Mouse (Mus musculus): ENCODE data around the gene Rap1gap. TPM values are rescaled to one million over a fixed set of nuclear protein-coding genes. Genes with fewer than 3 reads are reported as not detected.

Gene Rap1gap
- polyA plus RNA-seq, 1 experiment from 2014 or later = 15.6 TPM

DNA sequence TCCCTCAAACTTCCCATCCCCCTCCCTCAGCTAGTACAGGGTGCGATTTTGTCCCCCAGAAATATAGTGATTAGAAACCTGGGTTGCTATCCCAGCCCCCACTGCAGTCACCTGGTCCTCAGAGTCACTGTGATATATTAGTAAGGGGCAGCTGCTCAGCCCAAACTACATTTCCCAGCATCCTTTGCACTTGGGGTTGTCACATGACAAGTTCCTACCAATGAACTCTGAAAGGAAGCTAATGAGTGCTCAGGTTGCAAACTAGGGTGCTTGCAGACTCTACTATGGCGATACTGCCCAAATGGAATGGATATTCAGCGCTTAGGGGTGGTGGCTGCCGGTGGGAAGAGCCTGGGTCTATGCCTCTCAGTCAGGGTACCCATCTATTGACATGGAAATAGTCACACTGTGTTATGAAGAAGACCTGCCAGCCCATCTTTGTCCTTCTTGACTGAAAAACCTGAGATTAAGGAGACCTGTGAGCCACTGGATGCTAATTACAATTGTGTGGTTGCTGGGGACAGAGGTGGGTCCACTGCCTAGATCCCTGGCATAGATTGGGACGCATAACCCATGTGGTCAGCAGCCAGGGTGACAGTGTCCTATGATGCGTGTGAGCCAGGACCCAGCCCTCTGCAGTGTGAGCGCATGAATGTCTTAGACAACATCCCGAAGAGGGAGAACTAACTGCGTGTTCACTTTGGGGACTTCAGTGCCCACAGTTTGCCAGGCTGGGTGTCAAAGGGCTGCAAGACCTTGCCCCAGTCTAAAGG, 74.8 kb downstream of the Rap1gap start:
- no peak for TF ChIP-seq CTCF (IDR thresholded peaks at IDR 0.05; ENCODE audit: low read depth)
- no peak for TF ChIP-seq EP300 (IDR thresholded peaks at IDR 0.05; ENCODE audit: low read depth)
- no peaks in the 10 kb centered on the region for H3K27me3 ChIP-seq (ENCODE audit: insufficient read depth, low read length)
- no peak overlapping the region for H3K4me2 ChIP-seq (ENCODE audit: low read depth, low read length)

DNA sequence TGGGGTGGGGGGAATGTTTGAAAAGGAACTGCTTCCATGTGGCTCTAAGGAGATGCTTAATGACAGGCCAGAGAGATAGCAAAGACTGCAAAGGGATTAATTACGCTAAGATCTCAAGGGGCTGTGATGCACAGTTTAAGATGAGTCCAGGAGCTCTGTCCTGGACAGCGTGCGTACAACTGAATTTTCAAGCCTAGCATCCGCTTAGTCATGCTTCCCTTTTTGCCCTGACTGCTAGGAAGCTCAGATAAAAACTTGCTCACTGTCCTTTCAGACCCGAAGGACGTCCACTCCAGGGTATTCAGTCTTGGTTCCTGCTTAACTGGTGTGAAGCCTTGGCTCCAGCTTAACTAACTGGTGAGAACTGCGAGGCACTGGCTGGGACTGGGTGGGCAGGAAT, 75.8 kb downstream of the Rap1gap start:
- Histone ChIP-seq H3K27me3 (ENCODE audit: insufficient read depth, low read length) (no peaks in the 10 kb centered on the region), H3K4me2 (ENCODE audit: low read depth, low read length) (no peak overlapping the region), H3K36me3 (replicated peaks; ENCODE audit: insufficient read depth, low read length) (0 out of 2 replicates have a peak, but pooled peaks cover 3% of the 10 kb centered on the region), H3K27ac (ENCODE audit: low read depth) (no peak overlapping the region), H3K9me3 (ENCODE audit: low read length) (no peaks in the 10 kb centered on the region), H3K9ac (replicated peaks) (no peak overlapping the region), H3K4me1 (ENCODE audit: insufficient read depth) (no peaks in the 10 kb centered on the region), H3K4me3 (ENCODE audit: low read depth, low read length) (no peak overlapping the region)
- DNase-seq (no peak), ATAC-seq (no peak)
- WGBS (ENCODE audit: insufficient replicate concordance) = 48% methylated on average over 7 of the region's 7 CpGs
- no peak for TF ChIP-seq EP300 (IDR thresholded peaks at IDR 0.05; ENCODE audit: low read depth)
- no peak for TF ChIP-seq CTCF (IDR thresholded peaks at IDR 0.05; ENCODE audit: low read depth)

More for the DNA sequence above, 74.8 kb downstream of the Rap1gap start:
- no peaks in the 10 kb centered on the region for H3K36me3 ChIP-seq (replicated peaks; ENCODE audit: insufficient read depth, low read length)
- no peak overlapping the region for H3K27ac ChIP-seq (ENCODE audit: low read depth)
- 49% methylated on average over 9 of the region's 9 CpGs for WGBS (ENCODE audit: insufficient replicate concordance)
- no peak overlapping the region for H3K9ac ChIP-seq (replicated peaks)
- no peaks in the 10 kb centered on the region for H3K9me3 ChIP-seq (ENCODE audit: low read length)
- DNase-seq (no peak), ATAC-seq (peak; percentile 45)
- no peaks in the 10 kb centered on the region for H3K4me1 ChIP-seq (ENCODE audit: insufficient read depth)
- no peak overlapping the region for H3K4me3 ChIP-seq (ENCODE audit: low read depth, low read length)

DNA sequence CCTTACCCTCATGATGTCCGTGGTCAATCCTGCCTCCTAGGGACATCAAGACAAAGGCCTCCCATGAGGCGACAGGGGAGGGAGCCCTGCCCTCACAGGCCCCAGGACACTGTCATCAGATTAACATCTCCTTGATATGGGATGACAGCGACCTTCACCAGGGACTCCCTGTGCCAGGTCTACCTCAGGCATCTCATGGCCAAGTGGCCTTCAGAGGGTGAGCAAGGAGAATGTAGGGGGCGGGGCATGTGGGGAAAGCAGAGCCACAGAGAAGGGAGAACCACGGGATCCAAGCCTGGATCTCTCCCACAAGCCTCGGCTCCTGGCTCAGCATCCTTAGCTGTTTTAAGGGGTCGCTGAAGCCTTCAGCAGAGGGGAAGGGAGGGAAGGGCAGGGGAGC, 79.3 kb downstream of the Rap1gap start:
- no peak for DNase-seq
- H3K4me3 ChIP-seq (ENCODE audit: low read depth, low read length) = no peak overlapping the region
- H3K9me3 ChIP-seq (ENCODE audit: low read length) = no peaks in the 10 kb centered on the region
- H3K27me3 ChIP-seq (ENCODE audit: insufficient read depth, low read length) = no peaks in the 10 kb centered on the region
- no peak overlapping the region for H3K9ac ChIP-seq (replicated peaks)
- H3K4me2 ChIP-seq (ENCODE audit: low read depth, low read length) = no peak overlapping the region
- no peak for ATAC-seq
- H3K36me3 ChIP-seq (replicated peaks; ENCODE audit: insufficient read depth, low read length) = 0 out of 2 replicates have a peak, but pooled peaks cover 6% of the 10 kb centered on the region
- H3K27ac ChIP-seq (ENCODE audit: low read depth) = no peak overlapping the region
- no peaks in the 10 kb centered on the region; the same call in 1 of the 2 replicates for H3K4me1 ChIP-seq (ENCODE audit: insufficient read depth)
- TF ChIP-seq EP300 (IDR thresholded peaks at IDR 0.05; ENCODE audit: low read depth) (no peak), CTCF (IDR thresholded peaks at IDR 0.05; ENCODE audit: low read depth) (no peak)
- 63% methylated on average over 7 of the region's 7 CpGs for WGBS (ENCODE audit: insufficient replicate concordance)

DNA sequence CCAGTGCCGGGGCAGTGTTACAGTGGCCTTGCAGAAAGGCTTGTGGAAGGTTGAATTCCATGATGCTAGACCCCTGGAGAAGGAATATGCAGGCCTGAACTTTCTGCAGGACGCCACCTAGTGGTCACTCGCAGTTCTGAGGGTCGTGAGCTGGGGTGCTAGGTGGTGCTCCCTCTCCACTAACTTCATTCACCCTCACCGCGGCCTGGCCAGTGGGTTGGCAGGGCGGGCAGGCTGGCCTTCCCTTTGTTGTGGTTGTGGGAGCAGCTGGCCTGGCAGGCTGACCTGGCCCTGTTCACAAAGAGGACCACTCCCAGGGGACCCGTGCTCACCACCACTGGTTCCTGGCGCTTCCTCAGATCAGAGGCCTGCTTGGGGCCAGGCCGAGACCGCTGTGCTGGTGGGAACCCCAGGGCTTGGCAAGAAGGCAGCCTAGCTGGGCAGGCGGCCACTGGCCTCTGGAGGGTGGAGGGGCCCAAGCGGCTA, 80.0 kb downstream of the Rap1gap start:
- Histone ChIP-seq H3K36me3 (replicated peaks; ENCODE audit: insufficient read depth, low read length) (0 out of 2 replicates have a peak, but pooled peaks cover 6% of the 10 kb centered on the region), H3K9ac (replicated peaks) (no peak overlapping the region), H3K4me1 (ENCODE audit: insufficient read depth) (no peaks in the 10 kb centered on the region; the same call in 1 of the 2 replicates), H3K4me3 (ENCODE audit: low read depth, low read length) (no peak overlapping the region), H3K9me3 (ENCODE audit: low read length) (no peaks in the 10 kb centered on the region), H3K27ac (ENCODE audit: low read depth) (no peak overlapping the region), H3K4me2 (ENCODE audit: low read depth, low read length) (no peak overlapping the region), H3K27me3 (ENCODE audit: insufficient read depth, low read length) (no peaks in the 10 kb centered on the region)
- WGBS (ENCODE audit: insufficient replicate concordance) = 62% methylated on average over 13 of the region's 13 CpGs
- ATAC-seq (no peak), DNase-seq (peak; percentile 53)
- TF ChIP-seq CTCF (IDR thresholded peaks at IDR 0.05; ENCODE audit: low read depth) = peak; percentile 69
- TF ChIP-seq EP300 (IDR thresholded peaks at IDR 0.05; ENCODE audit: low read depth) = no peak

DNA sequence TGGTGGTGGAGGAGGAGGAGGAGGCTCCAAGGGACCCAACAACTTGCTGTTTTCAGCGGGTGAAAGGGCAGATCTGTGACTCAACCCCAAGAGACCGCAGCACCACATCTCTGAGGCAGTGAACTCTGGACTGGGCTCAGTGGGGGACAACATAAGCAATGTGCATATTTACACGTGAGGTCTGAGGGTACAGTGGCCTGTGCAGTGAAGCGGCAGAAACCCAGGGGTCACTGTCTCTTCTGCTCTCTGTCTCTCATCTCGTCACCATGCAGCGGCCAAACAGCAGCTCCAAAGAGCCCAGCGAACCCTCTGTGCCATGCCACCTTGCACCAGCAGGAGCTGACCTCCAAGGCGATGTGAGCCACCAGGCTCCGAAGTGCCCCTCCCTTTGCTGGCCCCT, 82.6 kb downstream of the Rap1gap start:
- peaks cover 17% of the 10 kb centered on the region for H3K4me1 ChIP-seq (ENCODE audit: insufficient read depth)
- 75% methylated on average over 9 of the region's 9 CpGs for whole genome bisulfite sequencing (ENCODE audit: insufficient replicate concordance)

DNA sequence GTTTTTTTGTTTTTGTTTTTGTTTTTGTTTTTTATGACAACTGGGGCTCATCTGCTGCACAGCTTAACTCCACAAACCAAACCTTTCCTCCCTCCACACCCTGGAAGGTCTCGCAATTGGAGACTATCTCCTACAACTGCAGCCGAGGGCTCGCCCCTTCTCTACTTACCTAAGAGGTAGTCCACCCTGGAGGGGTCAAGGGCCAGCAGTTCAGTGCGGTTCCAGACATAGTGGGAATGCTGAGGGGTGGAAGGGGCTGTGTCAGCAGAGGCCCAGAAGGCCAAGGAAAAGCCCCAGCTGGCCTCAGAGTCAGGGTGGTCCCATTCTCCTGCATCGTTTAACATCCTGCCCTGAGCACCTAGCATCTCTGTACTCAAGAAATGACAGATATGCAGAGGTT, 83.1 kb downstream of the Rap1gap start:
- no peak overlapping the region for H3K4me3 ChIP-seq (ENCODE audit: low read depth, low read length)
- DNase-seq (no peak), ATAC-seq (no peak)
- 0 out of 2 replicates have a peak overlapping the region, but pooled peaks have one; percentile 7 for H3K27ac ChIP-seq (ENCODE audit: low read depth)
- WGBS (ENCODE audit: insufficient replicate concordance) = 71% methylated on average over 5 of the region's 5 CpGs
- TF ChIP-seq EP300 (IDR thresholded peaks at IDR 0.05; ENCODE audit: low read depth) (no peak), CTCF (IDR thresholded peaks at IDR 0.05; ENCODE audit: low read depth) (no peak)
- no peak overlapping the region for H3K4me2 ChIP-seq (ENCODE audit: low read depth, low read length)
- no peaks in the 10 kb centered on the region for H3K9me3 ChIP-seq (ENCODE audit: low read length)
- peaks cover 21% of the 10 kb centered on the region for H3K4me1 ChIP-seq (ENCODE audit: insufficient read depth)
- H3K9ac ChIP-seq (replicated peaks) = no peak overlapping the region
- no peaks in the 10 kb centered on the region for H3K27me3 ChIP-seq (ENCODE audit: insufficient read depth, low read length)
- 0 out of 2 replicates have a peak, but pooled peaks cover 9% of the 10 kb centered on the region for H3K36me3 ChIP-seq (replicated peaks; ENCODE audit: insufficient read depth, low read length)

More for the DNA sequence above, 82.6 kb downstream of the Rap1gap start:
- DNase-seq (no peak), ATAC-seq (peak; percentile 56)
- H3K9me3 ChIP-seq (ENCODE audit: low read length) = no peaks in the 10 kb centered on the region
- no peak overlapping the region for H3K4me3 ChIP-seq (ENCODE audit: low read depth, low read length)
- no peak overlapping the region for H3K4me2 ChIP-seq (ENCODE audit: low read depth, low read length)
- 0 out of 2 replicates have a peak, but pooled peaks cover 9% of the 10 kb centered on the region for H3K36me3 ChIP-seq (replicated peaks; ENCODE audit: insufficient read depth, low read length)
- peak; percentile 24; the same call in 1 of the 2 replicates for TF ChIP-seq CTCF (IDR thresholded peaks at IDR 0.05; ENCODE audit: low read depth)
- TF ChIP-seq EP300 (IDR thresholded peaks at IDR 0.05; ENCODE audit: low read depth) = no peak
- no peak overlapping the region for H3K9ac ChIP-seq (replicated peaks)
- H3K27me3 ChIP-seq (ENCODE audit: insufficient read depth, low read length) = no peaks in the 10 kb centered on the region
- 0 out of 2 replicates have a peak overlapping the region, but pooled peaks have one; percentile 48 for H3K27ac ChIP-seq (ENCODE audit: low read depth)
